Mouse (Mus musculus): ENCODE measurements around the gene Fam234b.

- no peak for TF ChIP-seq MYOD1 (IDR thresholded peaks at IDR 0.05; ENCODE audit: control insufficient read depth, insufficient read length, low read depth)
- no peak for TF ChIP-seq CTCF (IDR thresholded peaks at IDR 0.05; ENCODE audit: control insufficient read depth, insufficient read depth, insufficient read length)
- TF ChIP-seq MAX (IDR thresholded peaks at IDR 0.05): no peak
- TF ChIP-seq FOSL1 (IDR thresholded peaks at IDR 0.05; ENCODE audit: insufficient read depth, low read length, poor library complexity, severe bottlenecking): no peak
- TF ChIP-seq USF1 (IDR thresholded peaks at IDR 0.05; ENCODE audit: low read depth): no peak
- no peak for TF ChIP-seq CEBPB (IDR thresholded peaks at IDR 0.05; ENCODE audit: low read depth)
Measured at GRCm38 (mm10) chr6:135264136-135264535, 66.4 kb downstream of the Fam234b start.
